Mouse (Mus musculus) layer of hippocampus, postnatal 10 days (tissue): ENCODE measurements around the gene Smim24. TPM values are rescaled to one million over a fixed set of nuclear protein-coding genes. Genes with fewer than 3 reads are reported as not detected.
A peak's percentile ranks its signal among the peaks of the same experiment; 100 is the strongest.

ENCODE experiments used
- DNase-seq, 2 experiments: peaks; one replicate each; pipeline ENCODE4 v3.0.0; 2021; ENCODE audit warnings: low spot score in 2 of 2
- total RNA-seq, 2 experiments: library from RNA; stranded (reverse); gene quantifications; 2 replicates each; pipeline ENCODE4 v1.2.3; 2021

Smim24 gene
- total RNA-seq, 2 experiments from 2014 or later: 2.6 to 3.0 TPM

GRCm38 (mm10) chr10:81407539-81408423, 14.9 kb downstream of the Smim24 start:
- peak in 1 of 2 experiments; percentile 58 for DNase-seq

GRCm38 (mm10) chr10:81408424-81408729, 15.5 kb downstream of the Smim24 start:
- no peak for DNase-seq

- DNase-seq: peak; percentile 71 to 78
These were observed 16.0 kb downstream of the Smim24 start for GRCm38 (mm10) chr10:81408871-81409291.

GRCm38 (mm10) chr10:81409330-81409729, 16.5 kb downstream of the Smim24 start:
- no peak for DNase-seq

- no peak for DNase-seq
These were observed 17.5 kb downstream of the Smim24 start for GRCm38 (mm10) chr10:81410350-81410749.

- no peak for DNase-seq
These were observed 18.1 kb downstream of the Smim24 start for GRCm38 (mm10) chr10:81410981-81411380.

- DNase-seq: peak; percentile 78
These were observed 18.9 kb downstream of the Smim24 start for GRCm38 (mm10) chr10:81411471-81412400.

- DNase-seq: no peak
These were observed 19.9 kb downstream of the Smim24 start for GRCm38 (mm10) chr10:81412586-81413309.

- peak; percentile 77 to 81 for DNase-seq
These were observed 20.7 kb downstream of the Smim24 start for GRCm38 (mm10) chr10:81413310-81414261.

- DNase-seq: no peak
These were observed 21.8 kb downstream of the Smim24 start for GRCm38 (mm10) chr10:81414682-81415081.

- DNase-seq: no peak
These were observed 22.3 kb downstream of the Smim24 start for GRCm38 (mm10) chr10:81415146-81415545.

GRCm38 (mm10) chr10:81415549-81416310, 22.9 kb downstream of the Smim24 start:
- no peak for DNase-seq

- peak; percentile 90 to 94 for DNase-seq
These were observed 23.9 kb downstream of the Smim24 start for GRCm38 (mm10) chr10:81416581-81417226.

GRCm38 (mm10) chr10:81417227-81418215, 24.7 kb downstream of the Smim24 start:
- peak in 1 of 2 experiments; percentile 13 for DNase-seq

GRCm38 (mm10) chr10:81418216-81419070, 25.6 kb downstream of the Smim24 start:
- DNase-seq: peak in 1 of 2 experiments; percentile 6

GRCm38 (mm10) chr10:81419111-81419928, 26.5 kb downstream of the Smim24 start:
- peak in 1 of 2 experiments; percentile 6 for DNase-seq
